Mouse (Mus musculus) heart, adult 2 months (tissue): ENCODE measurements around the gene Slc17a5.

Experiments
- CTCF ChIP-seq: fragments of 200-600 bp; IDR thresholded peaks from 2 replicates; pipeline ENCODE4 v1.8.1; 2022; ENCODE audit warnings: antibody characterized with exemption, mild to moderate bottlenecking, moderate library complexity
- POLR2A ChIP-seq: fragments of 200-500 bp; IDR thresholded peaks from 2 replicates; pipeline ENCODE4 v1.6.1; 2011; ENCODE audit warnings: mild to moderate bottlenecking, low read depth, low read length, control low read depth; ENCODE audit not compliant: insufficient read depth

DNA sequence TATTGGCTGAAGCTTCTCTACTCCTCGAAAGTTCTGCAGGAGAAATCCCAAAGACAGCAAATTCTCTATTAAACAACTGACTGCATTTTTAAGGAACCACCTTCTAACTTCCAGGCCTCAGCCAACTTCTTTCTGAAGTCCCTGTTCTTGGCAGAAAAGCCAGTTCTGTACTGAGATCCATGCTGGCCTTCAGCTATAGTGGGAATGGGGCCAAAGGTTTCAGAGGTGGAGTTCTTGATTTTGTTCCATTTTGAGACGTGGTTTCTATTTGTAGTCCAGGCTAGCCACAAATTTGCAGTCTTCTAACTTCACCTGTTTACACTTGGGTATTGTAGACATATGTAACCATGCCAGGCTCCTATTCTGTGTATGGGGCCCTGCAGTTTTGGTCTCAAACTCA lies 61.6 kb downstream of the Slc17a5 start:
- TF ChIP-seq CTCF (no peak), POLR2A (no peak)
